Mouse (Mus musculus) megakaryocyte, embryonic 14.5 days (primary cell): ENCODE results near the gene Grin2b.

ENCODE experiments used
- FLI1 ChIP-seq: IDR thresholded peaks from 2 replicates; pipeline ENCODE4 v1.6.1; 2012; ENCODE audit warnings: low read length, inconsistent platforms, mixed read lengths
- GATA1 ChIP-seq: IDR thresholded peaks from 3 replicates; pipeline ENCODE4 v1.6.1; 2012; ENCODE audit warnings: mixed read lengths, low read length, inconsistent platforms, borderline replicate concordance

- no peak for TF ChIP-seq GATA1
- no peak for TF ChIP-seq FLI1
Observed at GRCm38 (mm10) chr6:136165443-136166077, 7.8 kb downstream of the Grin2b start.
